Mouse (Mus musculus): ENCODE measurements at regions not wholly inside any gene's neighbourhood (a gene's known extent, or its start where the extent isn't known, plus 50 kb on each side); places are given as distances from the start of the nearest gene placed in this dataset.

GRCm38 (mm10) chrX:23499320-23499719, 134.4 kb upstream of the Klhl13 start:
- Histone ChIP-seq H3K4me1 (ENCODE audit: control insufficient read depth, insufficient read depth, low read length) (no peaks in the 10 kb centered on the region), H3K4me3 (ENCODE audit: low read depth, low read length) (no peak overlapping the region)
- 64% methylated on average over 2 of the region's 2 CpGs for WGBS

GRCm38 (mm10) chrX:23495199-23495598, 130.3 kb upstream of the Klhl13 start:
- H3K4me3 ChIP-seq (ENCODE audit: low read depth, low read length): no peak overlapping the region
- no peak for DNase-seq (ENCODE audit: low spot score, missing footprints)
- H3K4me2 ChIP-seq: no peak overlapping the region
- 40% methylated on average over 1 of the region's 1 CpGs for WGBS
- no peaks in the 10 kb centered on the region for H3K27me3 ChIP-seq (ENCODE audit: control insufficient read depth, insufficient read depth, low read length)
- H3K36me3 ChIP-seq (ENCODE audit: control insufficient read depth, insufficient read depth, low read length): no peaks in the 10 kb centered on the region
- peak; percentile 64; the same call in 1 of the 2 replicates for ATAC-seq (ENCODE audit: low FRiP score)
- H3K9ac ChIP-seq (ENCODE audit: low read length): no peak overlapping the region
- no peaks in the 10 kb centered on the region for H3K4me1 ChIP-seq (ENCODE audit: control insufficient read depth, insufficient read depth, low read length)
- no peak overlapping the region for H3K27ac ChIP-seq (ENCODE audit: low read depth, low read length)
- no peaks in the 10 kb centered on the region for H3K9me3 ChIP-seq (ENCODE audit: control insufficient read depth, low read length)

More at GRCm38 (mm10) chrX:23499320-23499719, 134.4 kb upstream of the Klhl13 start:
- Histone ChIP-seq H3K27me3 (ENCODE audit: control insufficient read depth, insufficient read depth, low read length) (no peaks in the 10 kb centered on the region), H3K9me3 (ENCODE audit: control insufficient read depth, low read length) (no peaks in the 10 kb centered on the region), H3K27ac (ENCODE audit: low read depth, low read length) (no peak overlapping the region), H3K36me3 (ENCODE audit: control insufficient read depth, insufficient read depth, low read length) (no peaks in the 10 kb centered on the region), H3K9ac (ENCODE audit: low read length) (no peak overlapping the region), H3K4me2 (no peak overlapping the region)
- ATAC-seq (ENCODE audit: low FRiP score): no peak
- DNase-seq (ENCODE audit: low spot score, missing footprints): no peak

GRCm38 (mm10) chrX:23476868-23477267, 112.0 kb upstream of the Klhl13 start:
- WGBS: 81% methylated on average over 1 of the region's 1 CpGs
- Histone ChIP-seq H3K4me3 (ENCODE audit: low read depth, low read length) (no peak overlapping the region), H3K9ac (ENCODE audit: low read length) (no peak overlapping the region), H3K27me3 (ENCODE audit: control insufficient read depth, insufficient read depth, low read length) (no peaks in the 10 kb centered on the region), H3K36me3 (ENCODE audit: control insufficient read depth, insufficient read depth, low read length) (no peaks in the 10 kb centered on the region), H3K4me1 (ENCODE audit: control insufficient read depth, insufficient read depth, low read length) (no peaks in the 10 kb centered on the region), H3K27ac (ENCODE audit: low read depth, low read length) (no peak overlapping the region), H3K4me2 (no peak overlapping the region), H3K9me3 (ENCODE audit: control insufficient read depth, low read length) (no peaks in the 10 kb centered on the region)
- ATAC-seq (ENCODE audit: low FRiP score): no peak
- DNase-seq (ENCODE audit: low spot score, missing footprints): no peak

GRCm38 (mm10) chrX:23466031-23466430, 101.1 kb upstream of the Klhl13 start:
- DNase-seq (ENCODE audit: low spot score, missing footprints): peak; percentile 84
- H3K36me3 ChIP-seq (ENCODE audit: control insufficient read depth, insufficient read depth, low read length): no peaks in the 10 kb centered on the region
- H3K9ac ChIP-seq (ENCODE audit: low read length): no peak overlapping the region
- no peaks in the 10 kb centered on the region for H3K9me3 ChIP-seq (ENCODE audit: control insufficient read depth, low read length)
- no peaks in the 10 kb centered on the region for H3K27me3 ChIP-seq (ENCODE audit: control insufficient read depth, insufficient read depth, low read length)
- ATAC-seq (ENCODE audit: low FRiP score): no peak
- no peaks in the 10 kb centered on the region for H3K4me1 ChIP-seq (ENCODE audit: control insufficient read depth, insufficient read depth, low read length)
- no peak overlapping the region for H3K27ac ChIP-seq (ENCODE audit: low read depth, low read length)
- H3K4me2 ChIP-seq: no peak overlapping the region
- H3K4me3 ChIP-seq (ENCODE audit: low read depth, low read length): no peak overlapping the region

GRCm38 (mm10) chrX:23453616-23454015, 88.7 kb upstream of the Klhl13 start:
- Histone ChIP-seq H3K27ac (ENCODE audit: low read depth, low read length) (no peak overlapping the region), H3K9me3 (ENCODE audit: control insufficient read depth, low read length) (no peaks in the 10 kb centered on the region), H3K4me1 (ENCODE audit: control insufficient read depth, insufficient read depth, low read length) (no peaks in the 10 kb centered on the region), H3K4me3 (ENCODE audit: low read depth, low read length) (no peak overlapping the region), H3K4me2 (no peak overlapping the region), H3K36me3 (ENCODE audit: control insufficient read depth, insufficient read depth, low read length) (no peaks in the 10 kb centered on the region), H3K27me3 (ENCODE audit: control insufficient read depth, insufficient read depth, low read length) (no peaks in the 10 kb centered on the region), H3K9ac (ENCODE audit: low read length) (no peak overlapping the region)
- ATAC-seq (ENCODE audit: low FRiP score) (no peak), DNase-seq (ENCODE audit: low spot score, missing footprints) (no peak)
- WGBS: 88% methylated on average over 3 of the region's 3 CpGs

GRCm38 (mm10) chrX:23422746-23423145, 57.9 kb upstream of the Klhl13 start:
- Histone ChIP-seq H3K4me2 (no peak overlapping the region), H3K4me1 (ENCODE audit: control insufficient read depth, insufficient read depth, low read length) (no peaks in the 10 kb centered on the region), H3K27ac (ENCODE audit: low read depth, low read length) (no peak overlapping the region), H3K9ac (ENCODE audit: low read length) (no peak overlapping the region), H3K4me3 (ENCODE audit: low read depth, low read length) (no peak overlapping the region), H3K27me3 (ENCODE audit: control insufficient read depth, insufficient read depth, low read length) (no peaks in the 10 kb centered on the region), H3K36me3 (ENCODE audit: control insufficient read depth, insufficient read depth, low read length) (no peaks in the 10 kb centered on the region), H3K9me3 (ENCODE audit: control insufficient read depth, low read length) (no peaks in the 10 kb centered on the region)
- ATAC-seq (ENCODE audit: low FRiP score) (no peak), DNase-seq (ENCODE audit: low spot score, missing footprints) (no peak)
- WGBS: 72% methylated on average over 1 of the region's 1 CpGs

GRCm38 (mm10) chrX:23417525-23417924, 52.6 kb upstream of the Klhl13 start:
- H3K27ac ChIP-seq (ENCODE audit: low read depth, low read length): no peak overlapping the region
- no peak for ATAC-seq (ENCODE audit: low FRiP score)
- DNase-seq (ENCODE audit: low spot score, missing footprints): no peak
- no peaks in the 10 kb centered on the region for H3K4me1 ChIP-seq (ENCODE audit: control insufficient read depth, insufficient read depth, low read length)
- 74% methylated on average over 1 of the region's 1 CpGs for WGBS
- H3K9me3 ChIP-seq (ENCODE audit: control insufficient read depth, low read length): no peaks in the 10 kb centered on the region
- no peak overlapping the region for H3K9ac ChIP-seq (ENCODE audit: low read length)
- no peaks in the 10 kb centered on the region for H3K36me3 ChIP-seq (ENCODE audit: control insufficient read depth, insufficient read depth, low read length)
- H3K4me3 ChIP-seq (ENCODE audit: low read depth, low read length): no peak overlapping the region
- H3K27me3 ChIP-seq (ENCODE audit: control insufficient read depth, insufficient read depth, low read length): no peaks in the 10 kb centered on the region
- H3K4me2 ChIP-seq: no peak overlapping the region
